Mouse (Mus musculus) retina, embryonic 14.5 days (tissue): ENCODE measurements around the gene Meaf6.

Source experiments
- DNase-seq: peaks from one replicate; pipeline ENCODE4 v3.0.0-alpha.2; 2015; ENCODE audit warnings: low spot score

Meaf6 gene

DNA sequence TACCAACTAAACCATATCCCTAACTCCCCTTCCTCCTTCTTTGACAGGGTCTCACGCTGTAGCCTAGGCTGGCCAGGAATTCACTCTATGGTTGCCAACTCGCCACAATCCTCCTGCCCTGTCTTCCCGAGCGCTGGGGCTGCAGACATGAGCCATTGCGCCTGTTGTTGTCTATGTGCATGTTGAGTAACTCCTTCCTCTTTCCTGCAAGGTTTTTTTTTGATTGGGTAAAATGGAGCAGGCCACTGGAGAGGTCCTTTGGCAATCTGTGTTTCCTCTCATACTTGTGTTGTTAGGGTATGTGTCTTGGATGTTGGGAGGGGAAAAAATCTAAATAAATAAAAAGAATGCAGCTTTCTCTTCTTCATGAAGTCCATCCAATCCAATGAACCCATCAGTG, 59.3 kb downstream of the Meaf6 start:
- DNase-seq, result no peak

DNA sequence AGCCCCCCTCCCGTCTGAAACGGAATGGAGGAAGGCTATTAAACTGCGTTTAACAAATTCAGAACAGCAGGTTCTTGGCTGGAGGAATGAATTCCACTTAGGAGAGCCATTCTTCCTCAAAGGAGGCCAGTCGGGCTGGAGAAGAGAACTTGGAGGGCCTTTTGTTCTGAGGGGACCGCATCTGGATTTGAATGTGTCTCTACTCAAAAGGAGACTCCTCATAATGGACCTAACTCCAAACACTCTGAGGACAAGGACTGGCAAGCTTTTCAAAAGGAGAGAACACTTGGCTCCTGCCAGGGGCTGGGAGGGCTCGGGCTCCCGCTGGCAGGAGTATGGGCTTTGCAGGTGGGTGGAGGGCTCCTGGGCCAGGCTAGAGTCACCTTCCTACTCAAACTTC, 59.7 kb downstream of the Meaf6 start:
- no peak for DNase-seq

GRCm38 (mm10) chr4:125145213-125145612, 60.3 kb downstream of the Meaf6 start:
- no peak for DNase-seq

GRCm38 (mm10) chr4:125147970-125148369, 63.0 kb downstream of the Meaf6 start:
- DNase-seq, result no peak

GRCm38 (mm10) chr4:125149460-125149859, 64.5 kb downstream of the Meaf6 start:
- no peak for DNase-seq

DNA sequence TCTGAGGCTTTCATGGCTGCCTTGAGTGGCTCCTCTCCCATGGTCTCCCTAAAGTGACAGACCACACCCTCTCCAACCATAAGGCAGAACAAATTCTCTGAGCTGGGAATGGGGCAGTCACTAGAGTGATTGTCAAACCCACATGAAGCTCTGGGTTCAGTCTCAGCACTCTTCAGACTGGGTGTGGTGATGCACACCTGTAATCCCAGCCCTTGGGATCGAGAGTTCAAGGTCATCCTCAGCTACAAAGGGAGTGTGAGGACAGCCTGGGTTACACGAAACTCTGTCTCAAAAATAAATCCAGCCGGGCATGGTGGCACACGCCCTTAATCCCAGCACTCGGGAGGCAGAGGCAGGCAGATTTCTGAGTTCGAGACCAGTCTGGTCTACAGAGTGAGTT, 67.5 kb downstream of the Meaf6 start:
- no peak for DNase-seq

DNA sequence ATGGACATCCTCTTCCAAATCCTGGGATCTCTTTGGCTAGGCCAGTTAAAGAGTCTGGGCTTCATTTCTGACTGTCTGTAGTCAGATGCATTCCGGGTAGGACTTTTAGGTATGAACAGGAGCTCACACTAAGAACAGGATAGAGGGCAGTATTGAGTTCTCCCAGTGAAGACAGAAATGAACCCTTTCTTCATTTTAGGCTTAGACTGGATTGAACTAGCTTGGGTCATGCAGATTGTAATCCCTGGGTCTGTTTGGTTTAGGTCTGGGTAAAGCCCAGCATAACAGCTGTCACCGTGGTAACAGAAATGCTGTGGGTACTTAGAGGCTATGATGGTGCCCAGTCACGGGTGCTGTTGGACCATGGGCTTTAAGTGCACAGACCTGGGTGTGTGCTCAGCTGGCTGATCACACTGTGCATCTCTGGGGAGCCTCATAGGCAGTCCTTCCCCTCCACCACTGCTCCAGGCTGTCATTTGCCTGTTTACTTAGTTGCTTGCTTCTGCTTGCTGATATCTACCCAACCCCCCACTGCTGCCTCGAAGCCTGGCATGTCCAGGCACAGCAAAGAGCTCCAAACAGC, 68.8 kb downstream of the Meaf6 start:
- peak; percentile 34 for DNase-seq

DNA sequence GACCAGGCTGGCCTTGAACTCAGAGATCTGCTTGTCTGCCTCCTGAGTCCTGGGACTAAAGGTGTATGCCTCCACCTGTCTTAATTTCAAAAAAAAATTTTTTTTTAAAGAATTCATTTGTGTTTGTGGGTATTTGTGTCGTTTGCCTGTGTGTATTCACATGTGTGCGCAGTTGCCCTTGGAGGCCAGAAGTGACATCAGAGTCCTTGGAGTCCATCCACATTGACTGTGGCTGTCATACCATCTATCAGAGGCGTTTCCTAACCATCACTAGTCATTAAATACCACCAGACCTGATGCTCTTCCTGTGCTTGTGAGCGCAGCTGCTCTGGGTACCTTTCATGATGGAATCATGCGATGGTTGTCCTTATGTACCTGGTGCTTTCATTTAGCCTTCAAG, 70.7 kb downstream of the Meaf6 start:
- DNase-seq, result no peak

- no peak for DNase-seq
Measured at GRCm38 (mm10) chr4:125157322-125157721, 72.4 kb downstream of the Meaf6 start.

GRCm38 (mm10) chr4:125158081-125158480, 73.1 kb downstream of the Meaf6 start:
- no peak for DNase-seq

DNA sequence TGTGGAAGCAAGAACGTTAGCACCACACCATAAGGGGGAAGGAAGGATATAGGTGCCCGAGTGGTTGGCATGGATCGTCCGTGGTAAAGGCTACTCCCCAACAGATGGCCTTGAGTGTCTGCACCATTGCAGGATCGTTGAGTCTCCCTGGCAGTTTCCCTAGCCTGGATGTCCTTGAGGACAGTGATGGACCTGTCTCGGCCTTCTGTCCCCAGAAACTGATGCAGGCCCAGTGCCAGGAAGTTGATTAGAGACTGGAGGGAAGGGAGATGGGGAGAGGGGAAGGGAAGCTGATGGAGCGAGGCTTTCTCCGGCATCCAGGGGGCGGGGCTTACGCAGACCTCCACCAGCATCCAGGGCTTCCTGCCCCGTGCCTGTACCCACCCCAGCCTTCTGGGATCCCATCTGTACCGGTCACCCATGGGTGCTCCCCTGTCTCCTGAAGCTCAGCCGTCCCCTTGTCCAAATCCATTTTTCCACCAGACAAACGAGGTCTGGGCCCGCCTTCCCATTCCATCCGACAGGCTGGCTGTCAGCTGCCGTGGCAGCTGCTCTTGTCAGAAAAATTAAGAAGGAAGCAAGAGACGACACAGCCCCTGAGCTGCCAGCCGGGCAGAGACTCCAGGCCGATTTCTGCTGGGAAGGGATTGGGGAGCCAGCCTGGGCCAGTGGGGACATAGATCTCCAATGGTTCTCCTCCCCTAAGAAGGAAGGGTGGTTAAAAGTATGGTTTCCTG, 73.8 kb downstream of the Meaf6 start:
- DNase-seq, result peak; percentile 70

GRCm38 (mm10) chr4:125160320-125160950, 75.5 kb downstream of the Meaf6 start:
- peak; percentile 91 for DNase-seq

GRCm38 (mm10) chr4:125160951-125161331, 76.0 kb downstream of the Meaf6 start:
- no peak for DNase-seq

DNA sequence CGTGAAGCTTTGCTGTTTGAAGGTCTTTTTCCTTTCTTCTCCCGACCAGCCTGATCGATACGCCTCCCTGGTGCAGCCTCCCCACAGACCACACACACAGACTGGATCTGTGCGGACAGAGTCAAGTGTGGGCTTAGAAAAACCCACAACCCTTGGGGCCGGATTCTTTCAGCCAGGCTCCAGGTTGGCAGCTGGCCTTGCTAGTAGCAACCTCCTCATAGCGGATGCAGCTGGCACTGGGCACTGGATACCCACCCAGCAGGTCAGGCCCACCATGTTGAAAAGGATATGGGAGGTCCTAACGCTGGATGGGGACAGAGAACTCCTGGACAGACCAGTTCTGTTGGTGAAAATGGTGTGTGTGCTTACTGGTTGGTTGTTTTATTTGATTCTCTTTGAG, 76.5 kb downstream of the Meaf6 start:
- no peak for DNase-seq

- DNase-seq, result no peak
Measured at GRCm38 (mm10) chr4:125162701-125163100, 77.8 kb downstream of the Meaf6 start.
